Mouse (Mus musculus) liver, embryonic 16.5 days (tissue): ENCODE results near the gene Kdm4d. TPM values are rescaled to one million over a fixed set of nuclear protein-coding genes. Genes with fewer than 3 reads are reported as not detected.
"Not testable (repeated sequence)": the region's sequence is repeated elsewhere in the genome, so short reads cannot be mapped to it uniquely, and the experiment has no call there.

Experiments
- ATAC-seq: fragments of 200-750 bp; cut with Nextera tagmentation; 2 replicates; pipeline ENCODE4 v1.8.0; 2017; ENCODE audit warnings: low read depth, mild to moderate bottlenecking, moderate number of reproducible peaks, moderate library complexity
- H3K27ac ChIP-seq: fragments of 300-500 bp; sonication (generic); 2 replicates; pipeline ENCODE4 v1.5.1; 2014; ENCODE audit warnings: mild to moderate bottlenecking, low read length
- H3K27me3 ChIP-seq: fragments of 300-500 bp; sonication (generic); 2 replicates; pipeline ENCODE4 v1.6.1; 2014; ENCODE audit warnings: low read depth, low read length, mixed read lengths; ENCODE audit not compliant: control insufficient read depth, insufficient read depth
- H3K36me3 ChIP-seq: fragments of 300-500 bp; sonication (generic); 2 replicates; pipeline ENCODE4 v1.6.1; 2014; ENCODE audit warnings: mild to moderate bottlenecking; ENCODE audit not compliant: control insufficient read depth, insufficient read depth
- H3K4me1 ChIP-seq: fragments of 300-500 bp; sonication (generic); 2 replicates; pipeline ENCODE4 v1.6.1; 2014; ENCODE audit warnings: low read depth, low read length, mixed read lengths; ENCODE audit not compliant: control insufficient read depth
- H3K4me2 ChIP-seq: fragments of 300-500 bp; sonication (generic); 2 replicates; pipeline ENCODE4 v1.6.1; 2014; ENCODE audit warnings: low read depth, low read length, mixed read lengths
- H3K4me3 ChIP-seq: fragments of 300-500 bp; sonication (generic); 2 replicates; pipeline ENCODE4 v1.5.1; 2014; ENCODE audit warnings: low read depth, mild to moderate bottlenecking, low read length
- H3K9ac ChIP-seq: fragments of 300-500 bp; sonication (generic); 2 replicates; pipeline ENCODE4 v1.6.1; 2014; ENCODE audit warnings: low read depth, low read length
- H3K9me3 ChIP-seq: fragments of 300-500 bp; sonication (generic); replicated peaks from 2 replicates; pipeline ENCODE4 v1.6.1; 2016; ENCODE audit warnings: low read length; ENCODE audit not compliant: control insufficient read depth
- WGBS: fragments of 180-500 bp; shearing (Covaris S2); extraction: QIAGEN DNeasy Blood & Tissue Kit; methylation state at CpG from one replicate; pipeline ENCODE4 v1.1.7; 2014; ENCODE audit not compliant: insufficient replicate concordance; 5-methylcytosine and 5-hydroxymethylcytosine counted together
- polyA plus RNA-seq: library from polyadenylated mRNA; unstranded; fragments of >200 nt; fragmentation: Nextera tagmentation; extraction: Ambion mirVana; gene quantifications from 2 replicates; pipeline ENCODE4 v1.2.1, GENCODE M21; 2015

Gene Kdm4d
- polyA plus RNA-seq, 1 experiment from 2014 or later = 0.02 TPM

- not testable (repeated sequence) for ATAC-seq, H3K27ac ChIP-seq, H3K4me1 ChIP-seq, H3K9me3 ChIP-seq, H3K4me3 ChIP-seq, H3K4me2 ChIP-seq, H3K27me3 ChIP-seq, H3K9ac ChIP-seq, H3K36me3 ChIP-seq
- 59% methylated on average over 12 of the region's 12 CpGs for WGBS
Measured at GRCm38 (mm10) chr9:14463668-14464067, 36.6 kb downstream of the Kdm4d start.

- not testable (repeated sequence) for H3K4me2 ChIP-seq, H3K9me3 ChIP-seq, H3K4me3 ChIP-seq, ATAC-seq, H3K27me3 ChIP-seq, H3K9ac ChIP-seq, H3K27ac ChIP-seq, H3K4me1 ChIP-seq, H3K36me3 ChIP-seq
- WGBS = 93% methylated on average over 1 of the region's 1 CpGs
Measured at GRCm38 (mm10) chr9:14462536-14462935, 37.7 kb downstream of the Kdm4d start.

- Histone ChIP-seq H3K4me1 (no peaks in the 10 kb centered on the region), H3K9ac (no peak overlapping the region), H3K9me3 (no peaks in the 10 kb centered on the region), H3K36me3 (no peaks in the 10 kb centered on the region), H3K27me3 (no peaks in the 10 kb centered on the region), H3K4me2 (no peak overlapping the region), H3K4me3 (no peak overlapping the region), H3K27ac (no peak overlapping the region)
- ATAC-seq = no peak
- WGBS = 52% methylated on average over 3 of the region's 3 CpGs
Measured at GRCm38 (mm10) chr9:14456320-14456719, 44.0 kb downstream of the Kdm4d start.

- H3K27me3 ChIP-seq, ATAC-seq, H3K4me1 ChIP-seq, H3K9me3 ChIP-seq, H3K4me3 ChIP-seq, H3K36me3 ChIP-seq, H3K27ac ChIP-seq, H3K9ac ChIP-seq, H3K4me2 ChIP-seq: not testable (repeated sequence)
- 40% methylated on average over 6 of the region's 8 CpGs for WGBS
Measured at GRCm38 (mm10) chr9:14451120-14451519, 49.2 kb downstream of the Kdm4d start.

- H3K9ac ChIP-seq, H3K27me3 ChIP-seq, H3K4me1 ChIP-seq, H3K27ac ChIP-seq, H3K36me3 ChIP-seq, ATAC-seq, H3K4me2 ChIP-seq, H3K4me3 ChIP-seq, H3K9me3 ChIP-seq: not testable (repeated sequence)
- WGBS = 69% methylated on average over 2 of the region's 2 CpGs
Measured at GRCm38 (mm10) chr9:14447086-14447485, 53.2 kb downstream of the Kdm4d start.

GRCm38 (mm10) chr9:14440347-14440746 is 59.9 kb downstream of the Kdm4d start:
- no peaks in the 10 kb centered on the region; the same call in 1 of the 2 replicates for H3K9me3 ChIP-seq
- no peaks in the 10 kb centered on the region for H3K36me3 ChIP-seq
- no peak overlapping the region for H3K9ac ChIP-seq
- H3K4me3 ChIP-seq = no peak overlapping the region
- no peak overlapping the region for H3K4me2 ChIP-seq
- ATAC-seq = no peak
- 56% methylated on average over 1 of the region's 1 CpGs for WGBS
- H3K27me3 ChIP-seq = no peaks in the 10 kb centered on the region
- H3K27ac ChIP-seq = no peak overlapping the region
- no peaks in the 10 kb centered on the region for H3K4me1 ChIP-seq

- no peak overlapping the region for H3K9ac ChIP-seq
- no peak overlapping the region for H3K27ac ChIP-seq
- no peaks in the 10 kb centered on the region for H3K27me3 ChIP-seq
- H3K9me3 ChIP-seq = no peaks in the 10 kb centered on the region
- H3K4me2 ChIP-seq = no peak overlapping the region
- no peak overlapping the region for H3K4me3 ChIP-seq
- H3K36me3 ChIP-seq = no peaks in the 10 kb centered on the region
- ATAC-seq = no peak
- WGBS = 52% methylated on average over 11 of the region's 11 CpGs
- H3K4me1 ChIP-seq = no peaks in the 10 kb centered on the region
Measured at GRCm38 (mm10) chr9:14433252-14433939, 66.9 kb downstream of the Kdm4d start.

Other genes with a start within 250 kb of the Kdm4d start
- 1.5 and 1.8 TPM in 2 replicates for gene Sesn3, start 225.4 kb downstream of the Kdm4d start, polyA plus RNA-seq
- 36.6 and 36.7 TPM in 2 replicates for gene Endod1, start 119.0 kb downstream of the Kdm4d start, polyA plus RNA-seq
- gene Cwc15, start 135 bp upstream of the Kdm4d start, polyA plus RNA-seq = 58.2 and 65.1 TPM in 2 replicates
- gene Amotl1, start 144.6 kb upstream of the Kdm4d start, polyA plus RNA-seq = 1.7 and 2.4 TPM in 2 replicates
- gene Piwil4, start 240.3 kb upstream of the Kdm4d start, polyA plus RNA-seq = 0.02 and 0.05 TPM in 2 replicates